Mouse (Mus musculus): ENCODE measurements around the gene Gps2.

Gene Gps2

DNA sequence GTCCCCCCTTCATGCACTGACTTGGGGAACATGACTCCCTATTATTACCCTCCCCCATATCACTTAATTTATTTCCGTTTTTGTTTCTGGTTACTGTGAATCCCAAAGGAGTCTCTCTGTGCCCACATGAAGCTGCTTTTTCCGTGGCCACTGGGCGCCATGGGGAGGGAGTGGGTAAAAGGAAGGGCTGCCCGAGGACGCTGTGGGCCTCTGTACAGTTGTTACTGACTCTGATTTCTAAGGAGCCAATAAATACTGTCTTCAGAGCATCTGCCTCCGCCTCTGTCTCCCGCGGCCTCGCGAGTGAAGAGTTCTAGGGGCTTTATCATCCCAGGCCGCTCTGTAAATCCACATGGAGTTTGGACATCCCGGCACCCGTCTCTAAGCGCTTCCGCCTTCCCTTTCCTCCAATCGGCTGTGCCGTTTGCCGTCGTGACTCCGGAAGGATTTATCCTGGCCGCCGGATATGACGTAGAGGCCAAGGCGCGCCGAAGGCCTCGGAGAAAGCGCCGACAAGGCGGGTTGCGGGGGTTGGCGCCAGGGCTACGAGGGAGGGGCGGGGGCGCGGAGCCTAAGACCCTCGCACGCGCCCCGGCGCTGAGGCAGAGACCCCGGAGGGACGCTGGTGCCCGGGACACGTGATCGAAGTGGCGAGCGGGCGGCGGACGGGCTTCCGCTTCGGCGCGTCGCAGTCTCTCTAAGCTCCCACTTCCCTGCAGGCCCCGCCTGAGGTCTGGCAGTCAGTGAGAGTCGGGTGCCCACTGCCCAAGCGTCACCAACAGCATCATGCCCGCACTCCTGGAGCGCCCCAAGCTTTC is at the start of gene Gps2:
Gps2 (plus strand) TSS at position 335 of the 818 bp plus-strand sequence.
- DNase-seq (ENCODE audit: low spot score) = peak; percentile 94

DNA sequence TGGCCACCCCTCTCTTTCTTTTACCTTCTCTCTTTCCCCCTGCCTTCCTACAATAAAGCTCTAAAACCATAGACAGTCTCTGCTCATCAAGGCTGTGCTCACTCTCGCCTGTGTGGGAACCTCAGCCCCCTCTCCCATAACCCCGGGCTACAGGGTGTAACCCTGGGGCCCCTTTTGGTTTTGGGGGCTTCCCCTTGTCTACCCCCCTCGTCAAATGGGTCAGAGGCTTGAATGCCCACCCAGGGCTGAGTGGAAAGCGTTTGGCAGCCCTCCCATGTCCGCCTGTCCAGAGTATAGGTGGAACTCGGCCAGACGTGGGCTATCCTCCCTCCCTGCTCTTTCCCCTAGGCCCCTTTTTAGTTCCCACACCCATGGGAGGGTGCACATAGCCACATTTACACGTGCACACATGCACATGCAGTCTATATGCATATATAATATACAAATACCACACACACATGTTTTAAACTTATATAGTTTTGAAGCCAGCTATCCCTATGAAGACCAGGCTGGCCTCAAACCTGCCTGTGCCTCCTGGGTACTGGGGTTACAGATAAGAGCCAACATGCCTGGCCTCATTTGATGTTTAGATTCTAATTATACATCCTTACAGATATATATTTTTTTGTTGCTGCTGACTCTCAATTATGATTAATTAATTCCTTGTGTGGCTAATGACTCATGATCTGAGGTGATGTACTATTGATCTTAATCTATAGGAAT is 49.4 kb upstream of the Gps2 start:
- DNase-seq (ENCODE audit: low spot score) = no peak

DNA sequence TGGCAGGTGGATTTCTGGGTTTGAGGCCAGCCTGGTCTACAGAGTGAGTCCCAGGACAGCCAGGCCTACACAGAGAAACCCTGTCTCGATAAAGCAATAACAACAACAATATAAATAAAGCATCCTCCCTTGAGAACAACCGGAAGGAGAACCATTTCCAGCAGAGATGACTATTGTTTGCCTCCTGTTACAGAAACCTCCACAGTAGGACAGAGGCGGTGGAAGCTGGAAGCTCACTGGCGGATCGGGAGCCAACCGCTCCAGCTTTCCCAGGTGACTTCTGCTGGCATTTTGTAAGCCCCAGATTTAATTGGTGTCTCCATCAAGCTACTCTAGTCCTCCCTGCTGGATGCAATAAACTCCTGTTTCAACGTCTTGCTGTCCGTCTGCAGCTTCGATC is 48.1 kb upstream of the Gps2 start:
- no peak for DNase-seq (ENCODE audit: low spot score)

DNA sequence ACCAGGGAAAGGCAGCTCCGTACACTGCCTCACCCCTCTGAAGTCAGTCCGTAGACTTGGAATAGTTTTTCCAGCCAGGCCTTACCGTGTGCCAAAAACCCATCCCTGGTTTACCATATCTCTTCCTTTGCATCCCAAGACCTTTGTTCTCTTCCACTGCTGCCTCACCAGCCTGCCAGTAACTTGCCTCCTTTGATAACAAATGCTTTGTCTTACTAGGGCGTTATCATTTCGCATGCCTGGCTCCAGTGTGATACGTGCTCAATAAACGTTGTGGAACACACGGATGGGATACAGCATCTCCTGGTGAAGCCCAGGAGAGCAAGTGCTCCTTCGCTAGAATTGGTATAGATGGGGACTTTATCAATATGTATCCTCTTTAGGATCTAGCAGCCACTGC is 46.4 kb upstream of the Gps2 start:
- DNase-seq (ENCODE audit: low spot score) = no peak

DNA sequence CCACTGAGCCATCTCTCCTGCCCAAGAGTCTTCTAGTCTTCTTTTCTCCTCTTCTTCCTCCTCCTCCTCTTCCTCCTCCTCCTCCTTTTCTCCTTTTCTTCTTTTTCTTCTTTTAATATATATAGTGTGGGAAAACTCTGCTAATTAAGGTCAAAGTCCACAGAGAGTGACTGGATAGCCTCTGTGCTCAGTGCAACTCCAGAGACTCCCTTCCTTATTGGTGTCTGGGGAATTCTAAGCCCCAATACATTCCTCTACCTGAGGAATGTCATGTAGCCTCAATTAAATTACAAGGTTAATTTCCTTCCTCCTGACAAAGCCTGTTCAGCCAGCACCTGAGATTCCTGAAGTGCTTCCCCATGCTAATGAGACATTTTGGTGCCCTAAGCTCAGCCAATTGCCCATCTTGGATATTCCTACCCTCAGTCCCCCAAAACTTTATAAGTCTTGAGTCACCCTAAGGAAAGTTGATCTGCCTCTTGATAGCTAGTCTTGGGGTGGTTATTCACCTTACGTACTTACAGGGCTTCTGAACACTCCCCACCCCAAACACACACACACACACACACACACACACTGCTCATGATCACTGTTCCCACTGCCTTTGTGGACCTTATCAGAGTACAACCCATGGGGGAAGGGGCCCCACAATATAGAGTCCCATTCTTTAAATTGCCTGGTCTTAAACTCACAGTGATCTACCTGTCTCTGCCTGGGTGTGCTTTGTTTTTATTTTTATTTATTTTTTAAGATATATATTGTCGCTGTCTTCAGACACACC is 43.2 kb upstream of the Gps2 start:
- no peak for DNase-seq (ENCODE audit: low spot score)

DNA sequence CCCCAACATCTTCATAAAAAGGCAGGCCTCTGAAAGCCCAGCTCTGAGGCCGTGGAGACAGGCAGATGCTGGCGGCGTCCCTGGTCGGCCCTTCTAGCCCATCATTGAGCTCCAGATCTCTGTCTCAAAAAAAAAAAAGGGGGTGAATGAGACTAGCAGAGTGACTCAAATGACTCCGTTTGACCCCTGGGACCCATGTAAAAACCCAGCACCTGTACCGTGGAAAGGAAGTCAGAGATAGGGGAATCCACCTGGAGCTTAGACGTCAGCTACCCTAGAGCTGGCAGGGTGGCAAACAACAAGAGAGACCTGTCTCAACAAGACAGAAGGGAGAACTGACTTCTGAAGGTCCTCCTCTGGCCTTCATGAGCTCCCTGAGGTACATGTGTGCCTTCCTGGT is 41.9 kb upstream of the Gps2 start:
- DNase-seq (ENCODE audit: low spot score) = no peak

DNA sequence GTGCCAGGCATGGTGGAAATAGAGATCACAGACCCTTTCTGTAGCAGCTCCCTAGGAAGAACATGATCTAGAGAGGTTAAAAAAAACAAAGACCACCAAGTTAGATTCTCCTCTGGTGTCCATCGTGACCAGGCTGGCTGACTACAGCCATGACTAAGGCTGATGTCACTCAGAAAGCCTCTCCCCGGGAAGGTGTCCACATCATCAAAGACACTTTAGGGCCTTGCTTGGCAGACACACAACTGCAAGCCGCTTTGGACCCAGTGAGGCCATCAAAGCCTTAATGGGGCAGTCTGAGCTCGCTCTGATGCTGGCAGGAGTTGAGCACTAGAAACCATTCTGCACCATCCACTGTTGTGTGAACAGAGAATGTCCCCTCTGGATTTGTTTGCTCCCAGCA is 41.2 kb upstream of the Gps2 start:
- no peak for DNase-seq (ENCODE audit: low spot score)

DNA sequence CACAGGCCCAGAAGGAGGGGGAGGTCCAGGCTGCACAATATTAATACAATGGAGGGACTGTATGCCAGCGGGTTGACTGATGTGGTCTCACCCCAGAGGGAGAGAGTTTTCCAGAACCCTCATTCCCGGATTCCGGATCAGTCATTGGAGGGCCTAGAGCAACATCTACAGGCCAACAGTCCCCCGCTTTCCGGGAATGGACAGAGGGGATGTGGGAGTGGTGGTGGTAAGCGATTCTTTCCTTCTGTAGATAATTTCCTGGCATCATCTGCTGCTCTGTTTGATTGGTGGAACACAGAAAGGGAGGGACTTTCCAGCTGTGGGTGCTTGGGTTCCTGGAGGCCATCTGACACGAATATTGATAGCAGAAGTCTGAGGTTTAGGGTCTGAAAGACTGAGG is 37.5 kb upstream of the Gps2 start:
- DNase-seq (ENCODE audit: low spot score) = peak; percentile 87

DNA sequence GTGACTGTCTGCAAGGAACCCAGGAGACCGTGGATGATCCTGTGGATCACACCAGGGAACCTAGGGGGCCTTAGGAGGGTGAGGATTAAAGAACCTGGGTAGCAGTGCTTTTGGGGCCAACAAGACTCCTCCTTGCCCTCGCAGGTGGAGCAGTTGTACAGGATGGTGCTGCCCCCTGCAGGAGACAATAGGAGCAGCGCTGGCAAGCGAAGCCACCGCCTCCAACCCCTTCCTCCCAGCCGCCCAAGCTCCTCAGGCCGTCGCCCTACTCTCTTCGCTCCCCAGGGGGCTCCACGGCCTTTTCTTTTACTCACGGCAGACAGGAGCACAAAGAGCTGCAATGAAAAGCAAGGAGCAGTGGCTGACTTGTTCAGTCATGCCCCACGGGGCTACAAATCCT is 36.8 kb upstream of the Gps2 start:
- DNase-seq (ENCODE audit: low spot score) = peak; percentile 92

DNA sequence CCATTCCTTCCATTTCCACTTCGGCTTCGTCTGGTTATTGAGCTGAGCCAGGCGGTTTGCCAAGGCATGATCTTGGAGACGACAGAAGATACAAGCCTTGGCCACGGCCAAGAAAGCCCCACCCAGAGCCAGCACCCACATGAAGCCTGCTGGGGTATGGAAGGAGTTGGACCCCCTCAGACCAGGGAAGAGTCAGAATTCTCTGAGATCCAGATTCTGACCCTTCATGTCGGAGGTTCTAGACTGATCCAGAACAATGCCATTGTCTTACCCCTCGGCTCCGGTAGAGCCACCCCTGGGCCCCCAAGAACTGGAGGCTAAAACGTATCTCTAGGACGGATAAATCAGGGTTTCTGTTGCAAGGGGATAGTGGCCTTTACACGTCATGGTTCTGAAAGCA is 35.8 kb upstream of the Gps2 start, which contains the start of gene Tmem95:
Tmem95 (minus strand) TSS at position 141 of the 400 bp plus-strand sequence.
- DNase-seq (ENCODE audit: low spot score) = no peak

DNA sequence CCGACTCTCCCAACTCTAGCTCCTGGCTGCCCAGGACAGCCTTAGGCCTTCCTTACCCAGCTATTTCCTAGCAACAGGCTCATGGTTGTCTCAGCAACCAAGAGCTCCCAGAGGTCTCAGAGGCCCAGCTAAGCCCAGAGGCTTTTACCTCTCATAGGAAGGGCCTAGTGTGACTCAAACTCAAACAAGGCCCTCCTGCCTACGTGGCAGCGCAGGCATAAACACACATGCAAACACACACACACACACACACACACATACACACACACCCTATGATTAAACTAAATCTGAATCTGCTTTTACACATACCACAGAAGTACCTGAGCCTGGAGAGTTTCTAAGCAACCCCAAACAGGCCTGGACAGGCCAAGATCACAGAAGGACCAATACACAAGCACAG is 35.3 kb upstream of the Gps2 start:
- no peak for DNase-seq (ENCODE audit: low spot score)

DNA sequence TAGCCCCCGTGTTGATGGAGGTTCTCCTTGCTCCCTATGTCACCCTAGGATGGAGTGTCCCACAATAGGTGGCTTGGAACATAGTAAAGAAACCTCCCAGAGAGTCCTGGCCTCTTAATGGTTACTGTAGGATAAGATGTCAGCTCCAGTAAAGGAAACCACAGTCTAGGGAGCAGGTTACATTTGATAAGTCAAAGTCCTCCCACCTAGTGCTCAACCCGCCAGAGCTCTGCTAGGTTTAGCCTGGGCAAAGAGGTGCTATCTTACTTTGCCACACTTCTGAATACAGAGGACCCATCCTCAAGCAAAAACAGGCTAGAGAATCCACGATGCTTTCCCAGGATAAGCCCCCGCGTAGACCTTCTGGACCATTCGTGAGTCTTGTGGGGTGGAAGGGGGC is 34.7 kb upstream of the Gps2 start:
- no peak for DNase-seq (ENCODE audit: low spot score)

DNA sequence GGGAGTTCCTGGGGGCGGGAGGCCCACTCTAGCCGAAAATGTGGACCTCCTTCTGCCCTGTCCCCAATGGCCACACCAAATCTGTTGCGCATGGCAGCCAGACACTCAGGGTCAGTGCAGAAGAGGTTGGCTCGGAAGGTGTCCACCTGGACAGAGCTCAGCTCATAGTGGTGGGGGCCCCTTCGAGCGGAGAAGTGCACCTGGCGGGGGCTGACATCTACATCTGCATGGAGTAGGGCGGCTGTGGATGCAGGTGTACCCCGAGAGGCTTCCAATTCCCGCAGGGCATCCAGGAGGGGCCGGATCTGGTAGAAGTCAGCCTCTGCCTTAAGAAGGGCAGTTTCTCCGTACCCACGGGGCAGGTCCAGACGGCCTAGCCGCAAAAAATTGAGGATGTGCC is 34.0 kb upstream of the Gps2 start:
- no peak for DNase-seq (ENCODE audit: low spot score)

DNA sequence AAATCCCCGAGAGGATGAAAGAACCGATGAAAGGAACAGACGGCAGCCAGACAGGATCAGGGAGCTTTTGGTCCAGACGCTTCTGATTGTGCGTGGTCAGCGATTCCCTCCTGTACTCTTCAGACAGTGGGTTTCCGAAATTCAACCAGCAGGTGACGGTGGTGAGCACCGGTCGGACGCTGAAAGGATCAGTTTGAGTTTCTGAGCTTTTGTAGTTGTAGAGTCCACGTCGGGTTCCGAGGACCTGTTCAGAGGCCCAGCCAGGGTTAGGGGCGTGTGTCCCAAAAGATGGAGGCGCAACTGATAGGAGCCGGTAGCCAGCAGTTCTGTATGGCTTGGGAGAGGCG is 33.2 kb upstream of the Gps2 start:
- DNase-seq (ENCODE audit: low spot score) = peak; percentile 83

DNA sequence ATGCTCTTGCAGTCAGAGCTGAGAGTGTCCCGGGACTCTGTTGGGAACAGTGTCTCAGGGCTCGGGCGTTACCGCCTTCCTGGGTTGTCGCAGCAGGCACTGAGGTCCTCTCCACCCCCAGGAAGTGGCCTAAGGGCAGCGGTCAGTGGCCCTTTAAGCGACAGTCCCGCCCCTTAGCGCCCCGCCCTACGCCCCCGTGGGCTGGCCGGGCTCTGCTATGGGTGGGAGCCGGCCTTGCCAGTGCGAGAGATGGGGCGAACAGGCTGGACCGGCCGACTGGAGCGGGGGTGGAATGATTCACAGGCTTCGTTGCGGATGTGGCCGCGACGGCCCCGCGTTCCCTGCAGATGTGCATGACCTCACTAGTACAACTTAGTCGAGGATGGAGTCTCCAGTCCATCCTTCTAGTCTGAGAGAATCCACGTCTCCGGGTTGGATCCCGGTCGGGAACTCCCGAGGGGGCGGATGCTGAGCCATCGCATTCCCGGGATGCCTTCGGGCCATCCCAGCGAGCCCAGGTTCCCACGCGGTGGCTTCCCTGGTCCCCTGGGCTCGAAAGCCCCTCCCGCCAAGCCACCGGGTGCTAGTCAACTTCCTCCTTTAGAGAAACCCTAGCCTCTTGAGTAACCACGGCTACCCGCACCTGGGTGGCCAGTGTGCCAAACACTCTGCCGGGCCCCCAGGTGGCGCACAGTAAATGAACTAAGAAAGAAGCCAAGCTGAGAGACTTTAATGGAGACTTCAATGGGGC is 32.7 kb upstream of the Gps2 start, which contains the start of gene Kctd11:
Kctd11 (minus strand) TSS at position 554 of the 751 bp plus-strand sequence.
- peak; percentile 96 for DNase-seq (ENCODE audit: low spot score)

DNA sequence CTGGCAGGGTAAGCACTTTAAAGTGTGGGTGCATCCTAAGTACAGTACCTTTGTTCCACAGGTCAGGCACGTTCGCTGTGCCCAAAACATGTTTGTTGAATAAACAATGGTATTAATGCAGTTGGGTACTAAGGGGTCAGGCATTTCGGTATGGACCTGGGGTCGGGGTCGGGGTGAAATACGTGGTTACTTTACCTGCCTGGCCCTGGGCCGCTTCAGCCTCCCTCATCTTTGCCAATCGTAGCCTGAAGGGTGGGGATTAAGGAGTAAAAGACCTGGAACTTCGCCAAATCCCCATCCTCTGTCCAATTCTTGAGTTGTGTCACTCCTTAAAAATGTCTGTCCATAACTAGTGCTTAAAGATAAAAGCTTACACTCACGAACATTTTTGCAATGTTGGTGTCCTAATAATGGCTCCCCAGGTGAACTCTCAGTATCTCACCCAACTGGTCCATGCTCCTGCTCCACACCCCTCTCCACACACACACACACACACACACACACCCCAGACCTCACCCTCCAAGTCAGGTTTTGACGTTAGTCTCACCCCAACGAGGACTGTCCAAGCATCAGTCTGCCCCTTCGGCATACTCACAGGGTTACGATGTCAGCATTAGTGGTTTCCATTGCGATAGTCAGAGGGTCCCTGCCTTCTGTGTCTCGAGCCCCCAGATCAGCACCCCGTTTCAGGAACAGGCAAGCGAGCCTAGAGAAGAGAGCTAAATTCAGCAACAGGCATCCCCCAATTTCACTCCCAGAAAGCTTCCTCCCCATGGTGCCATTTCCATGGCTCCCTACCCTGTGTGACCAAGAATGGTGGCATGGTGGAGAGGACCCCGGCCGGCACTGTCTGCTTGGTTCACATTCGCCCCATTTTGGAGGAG is 31.7 kb upstream of the Gps2 start:
- DNase-seq (ENCODE audit: low spot score) = no peak

DNA sequence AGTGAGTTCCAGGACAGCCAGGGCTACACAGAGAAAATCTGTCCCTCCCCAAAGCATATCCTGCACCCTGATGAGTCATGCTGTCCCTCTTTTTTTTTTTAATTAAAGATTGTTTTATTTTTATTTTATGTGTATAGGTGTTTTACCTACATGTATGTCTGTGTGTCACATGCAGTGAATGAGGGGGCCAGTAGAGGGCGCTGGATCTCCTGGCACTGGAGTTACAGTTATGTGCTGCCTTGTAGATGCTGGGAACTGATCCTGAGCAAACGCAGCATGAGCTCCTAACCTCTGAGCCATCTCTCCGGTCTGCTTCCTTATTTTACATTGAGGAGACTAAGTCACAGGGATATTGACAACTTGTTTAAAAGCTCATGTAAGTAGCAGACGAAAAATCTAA is 30.6 kb upstream of the Gps2 start:
- DNase-seq (ENCODE audit: low spot score) = no peak

DNA sequence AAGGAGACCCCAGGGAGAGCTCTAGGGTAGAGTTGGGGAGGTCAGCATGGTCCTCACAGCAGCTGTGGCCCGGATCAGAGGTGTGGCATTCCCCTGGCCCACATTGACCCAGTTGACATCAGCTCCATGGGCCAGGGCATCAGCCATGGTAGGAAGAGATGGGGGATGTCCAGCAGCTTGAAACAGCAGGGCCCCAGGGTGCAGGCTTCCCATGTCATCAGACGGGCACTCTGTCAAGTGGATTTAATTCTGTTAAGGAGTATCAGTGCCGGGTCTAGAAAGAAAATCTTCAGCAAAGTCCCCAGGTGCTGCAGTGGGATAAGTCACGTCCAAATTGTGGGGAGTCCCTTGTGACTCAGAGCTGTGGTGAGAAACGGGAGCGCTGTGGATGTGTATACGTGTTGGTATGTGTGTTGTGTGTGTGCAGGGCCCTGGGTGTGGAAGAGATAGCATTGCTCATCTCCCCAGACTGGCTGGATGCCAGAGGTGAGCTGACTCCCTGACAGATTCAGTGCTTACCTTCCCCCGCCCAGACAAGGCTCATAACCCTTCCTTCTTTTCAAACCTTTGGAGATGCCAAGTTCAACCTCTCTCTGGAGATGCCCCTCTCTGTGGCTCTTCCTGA is 30.0 kb upstream of the Gps2 start:
- no peak for DNase-seq (ENCODE audit: low spot score)

DNA sequence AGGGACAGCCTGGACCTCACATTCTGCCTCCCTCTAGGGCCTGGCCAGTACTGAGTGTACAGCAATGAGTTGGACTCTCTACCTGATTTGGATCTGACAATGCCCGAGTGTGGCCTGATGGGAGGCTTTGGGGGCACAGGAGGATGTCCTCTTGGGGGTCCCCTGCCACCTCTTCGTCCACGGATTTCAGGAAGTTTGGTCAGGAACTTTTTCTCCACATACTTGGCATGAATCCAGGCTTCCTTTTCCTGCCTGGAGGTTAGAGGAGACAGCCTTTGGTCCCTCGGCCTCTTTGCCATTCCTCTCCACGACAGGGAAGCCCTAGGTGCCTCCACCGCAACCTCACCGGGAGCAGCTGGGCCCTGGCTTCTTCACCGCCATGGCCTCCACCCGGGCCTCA is 29.4 kb upstream of the Gps2 start:
- DNase-seq (ENCODE audit: low spot score) = no peak

DNA sequence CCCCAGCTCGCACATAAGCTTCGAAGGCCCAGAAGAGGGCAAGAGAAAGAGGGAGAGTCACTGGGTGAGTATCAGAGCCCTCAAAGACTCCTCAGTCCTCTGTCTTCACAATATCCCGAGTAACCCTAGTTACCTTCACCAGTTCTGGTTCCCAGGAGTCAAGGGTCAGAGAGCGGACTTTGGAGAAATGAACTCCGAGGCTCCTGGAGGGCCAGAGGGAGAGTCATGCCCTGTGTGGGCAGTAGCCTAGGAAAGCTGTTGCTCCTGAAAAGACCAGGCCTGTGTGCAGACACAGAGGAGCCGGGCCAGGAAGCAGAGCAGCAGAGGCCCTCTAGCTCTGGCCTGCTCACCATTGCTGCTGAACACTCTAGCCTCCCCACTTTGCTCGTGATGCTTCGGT is 29.0 kb upstream of the Gps2 start:
- no peak for DNase-seq (ENCODE audit: low spot score)

Data from lung, postnatal 25 days (tissue).